Mouse (Mus musculus) embryonic fibroblast, embryonic 13.5 days (primary cell): ENCODE data around the gene Atp5d. TPM values are rescaled to one million over a fixed set of nuclear protein-coding genes. Genes with fewer than 3 reads are reported as not detected.

Source experiments
- H3K27ac ChIP-seq: 2 replicates; pipeline ENCODE4 v1.5.1; 2012; ENCODE audit warnings: low read length, control low read depth, inconsistent platforms; ENCODE audit not compliant: insufficient read depth
- H3K4me1 ChIP-seq: 2 replicates; pipeline ENCODE4 v1.6.1; 2011; ENCODE audit warnings: low read length; ENCODE audit not compliant: control insufficient read depth, insufficient read depth
- H3K4me3 ChIP-seq: 2 replicates; pipeline ENCODE4 v1.5.1; 2011; ENCODE audit warnings: mild to moderate bottlenecking, control low read depth, low read length; ENCODE audit not compliant: insufficient read depth
- CTCF ChIP-seq: IDR thresholded peaks from 2 replicates; pipeline ENCODE4 v1.5.1; 2011; ENCODE audit warnings: mild to moderate bottlenecking, control low read depth, low read length, moderate library complexity, borderline replicate concordance; ENCODE audit not compliant: insufficient read depth
- POLR2A ChIP-seq: IDR thresholded peaks from 2 replicates; pipeline ENCODE4 v1.6.1; 2011; ENCODE audit warnings: low read depth, mild to moderate bottlenecking, control low read depth, low read length, moderate library complexity
- polyA plus RNA-seq: library from polyadenylated mRNA; stranded (reverse); fragments of >200 nt; gene quantifications from 2 replicates; pipeline ENCODE4 v1.2.4, GENCODE M21; 2011; ENCODE audit warnings: low read depth; ENCODE audit not compliant: missing spikeins, insufficient read length

The Atp5d gene
- polyA plus RNA-seq, 1 experiment = 202 TPM

GRCm38 (mm10) chr10:80151211-80152034 lies 13.0 kb downstream of the Atp5d start:
- Histone ChIP-seq H3K4me1 (peaks cover 14% of the 10 kb centered on the region), H3K4me3 (peak overlapping the region; percentile 81), H3K27ac (peak overlapping the region; percentile 95)
- TF ChIP-seq POLR2A (peak; percentile 50; the same call in 1 of the 2 replicates), CTCF (no peak)

GRCm38 (mm10) chr10:80152071-80152872 lies 13.8 kb downstream of the Atp5d start:
- H3K4me1 ChIP-seq = peaks cover 12% of the 10 kb centered on the region
- TF ChIP-seq CTCF (no peak), POLR2A (peak; percentile 41)
- H3K4me3 ChIP-seq = peak overlapping the region; percentile 81
- H3K27ac ChIP-seq = peak overlapping the region; percentile 95

- no peak for TF ChIP-seq CTCF
- peak; percentile 27; the same call in 1 of the 2 replicates for TF ChIP-seq POLR2A
- H3K4me3 ChIP-seq = peak overlapping the region; percentile 81
- peak overlapping the region; percentile 95 for H3K27ac ChIP-seq
- peaks cover 12% of the 10 kb centered on the region for H3K4me1 ChIP-seq
These were observed 14.4 kb downstream of the Atp5d start for GRCm38 (mm10) chr10:80152873-80153260.

- Histone ChIP-seq H3K4me1 (peaks cover 13% of the 10 kb centered on the region), H3K4me3 (0 out of 2 replicates have a peak overlapping the region, but pooled peaks have one; percentile 2), H3K27ac (no peak overlapping the region)
- TF ChIP-seq CTCF (no peak), POLR2A (no peak)
These were observed 15.3 kb downstream of the Atp5d start for GRCm38 (mm10) chr10:80153713-80154112.

- TF ChIP-seq POLR2A (no peak), CTCF (no peak)
- no peak overlapping the region for H3K4me3 ChIP-seq
- no peak overlapping the region for H3K27ac ChIP-seq
- H3K4me1 ChIP-seq = peaks cover 19% of the 10 kb centered on the region
These were observed 16.0 kb downstream of the Atp5d start for GRCm38 (mm10) chr10:80154384-80154783.

GRCm38 (mm10) chr10:80155277-80155676 lies 16.8 kb downstream of the Atp5d start:
- no peak overlapping the region for H3K4me3 ChIP-seq
- peaks cover 21% of the 10 kb centered on the region for H3K4me1 ChIP-seq
- H3K27ac ChIP-seq = no peak overlapping the region
- TF ChIP-seq CTCF = no peak
- TF ChIP-seq POLR2A = no peak

- Histone ChIP-seq H3K4me1 (peaks cover 25% of the 10 kb centered on the region), H3K27ac (peak overlapping the region; percentile 34), H3K4me3 (no peak overlapping the region)
- TF ChIP-seq CTCF (no peak), POLR2A (no peak)
These were observed 17.7 kb downstream of the Atp5d start for GRCm38 (mm10) chr10:80156002-80156751.

GRCm38 (mm10) chr10:80156752-80157053 lies 18.3 kb downstream of the Atp5d start:
- Histone ChIP-seq H3K27ac (peak overlapping the region; percentile 34), H3K4me1 (peaks cover 26% of the 10 kb centered on the region), H3K4me3 (no peak overlapping the region)
- TF ChIP-seq CTCF (no peak), POLR2A (no peak)

- no peak for TF ChIP-seq POLR2A
- no peak for TF ChIP-seq CTCF
- Histone ChIP-seq H3K4me3 (no peak overlapping the region), H3K4me1 (peaks cover 30% of the 10 kb centered on the region), H3K27ac (peak overlapping the region; percentile 59)
These were observed 18.9 kb downstream of the Atp5d start for GRCm38 (mm10) chr10:80157141-80157929.
